Mouse (Mus musculus) lung, embryonic 14.5 days (tissue): ENCODE data around the gene Dcpp1. TPM values are rescaled to one million over a fixed set of nuclear protein-coding genes. Genes with fewer than 3 reads are reported as not detected.

ENCODE experiments used
- ATAC-seq: fragments of 200-750 bp; cut with Nextera tagmentation; 2 replicates; pipeline ENCODE4 v1.8.0; 2017; ENCODE audit warnings: mild to moderate bottlenecking, moderate TSS enrichment, moderate library complexity; ENCODE audit not compliant: insufficient read depth
- DNase-seq: peaks from one replicate; pipeline ENCODE4 v3.0.0-alpha.2; 2015
- H3K27ac ChIP-seq: fragments of 300-500 bp; sonication (generic); 2 replicates; pipeline ENCODE4 v1.5.1; 2014; ENCODE audit warnings: low read depth, mild to moderate bottlenecking, moderate library complexity
- H3K27me3 ChIP-seq: fragments of 300-500 bp; sonication (generic); 2 replicates; pipeline ENCODE4 v1.6.1; 2014; ENCODE audit warnings: low read length, control low read depth; ENCODE audit not compliant: insufficient read depth
- H3K36me3 ChIP-seq: fragments of 300-500 bp; sonication (generic); 2 replicates; pipeline ENCODE4 v1.6.1; 2014; ENCODE audit warnings: control low read depth; ENCODE audit not compliant: insufficient read depth
- H3K4me1 ChIP-seq: fragments of 300-500 bp; sonication (generic); 2 replicates; pipeline ENCODE4 v1.6.1; 2014; ENCODE audit warnings: antibody characterized with exemption, control low read depth; ENCODE audit not compliant: insufficient read depth
- H3K4me2 ChIP-seq: fragments of 300-500 bp; sonication (generic); 2 replicates; pipeline ENCODE4 v1.6.1; 2014; ENCODE audit warnings: mild to moderate bottlenecking
- H3K4me3 ChIP-seq: fragments of 300-500 bp; sonication (generic); 2 replicates; pipeline ENCODE4 v1.5.1; 2014; ENCODE audit warnings: low read depth, low read length
- H3K9ac ChIP-seq: fragments of 300-500 bp; sonication (generic); 2 replicates; pipeline ENCODE4 v1.6.1; 2014
- H3K9me3 ChIP-seq: fragments of 300-500 bp; sonication (generic); 2 replicates; pipeline ENCODE4 v1.6.1; 2016; ENCODE audit warnings: low read depth, low read length, control low read depth
- CTCF ChIP-seq: IDR thresholded peaks from 2 replicates; pipeline ENCODE4 v1.5.1; 2016; ENCODE audit warnings: antibody characterized with exemption, low read depth
- WGBS: fragments of 180-500 bp; shearing (Covaris S2); extraction: QIAGEN DNeasy Blood & Tissue Kit; methylation state at CpG from one replicate; pipeline ENCODE4 v1.1.7; 2014; 5-methylcytosine and 5-hydroxymethylcytosine counted together
- polyA plus RNA-seq: library from polyadenylated mRNA; unstranded; fragments of >200 nt; fragmentation: Nextera tagmentation; extraction: Ambion mirVana; gene quantifications from 2 replicates; pipeline ENCODE4 v1.2.1, GENCODE M21; 2014

Dcpp1 gene
- polyA plus RNA-seq, 1 experiment from 2014 or later, result 1.0 TPM

GRCm38 (mm10) chr17:23931157-23931556 is 50.5 kb downstream of the Dcpp1 start:
- ATAC-seq (no peak), DNase-seq (peak; percentile 44)
- Histone ChIP-seq H3K9ac (no peak overlapping the region), H3K4me1 (no peaks in the 10 kb centered on the region), H3K27ac (no peak overlapping the region), H3K9me3 (no peaks in the 10 kb centered on the region), H3K27me3 (no peaks in the 10 kb centered on the region), H3K4me2 (no peak overlapping the region), H3K4me3 (no peak overlapping the region), H3K36me3 (no peaks in the 10 kb centered on the region)
- 44% methylated on average over 5 of the region's 5 CpGs for WGBS
- no peak for TF ChIP-seq CTCF

Other genes starting within 250 kb of the Dcpp1 start
- 0.31 and 0.86 TPM in 2 replicates for gene Mmp25, start 235.6 kb upstream of the Dcpp1 start, polyA plus RNA-seq
- 1.3 and 1.9 TPM in 2 replicates for gene Bicdl2, start 220.4 kb upstream of the Dcpp1 start, polyA plus RNA-seq
- 63.8 and 71.1 TPM in 2 replicates for gene Hcfc1r1, start 207.3 kb upstream of the Dcpp1 start, polyA plus RNA-seq
- gene Thoc6, start 207.0 kb upstream of the Dcpp1 start, polyA plus RNA-seq, result 47.4 and 49.6 TPM in 2 replicates
- gene Tnfrsf12a, start 203.4 kb upstream of the Dcpp1 start, polyA plus RNA-seq, result 21.6 and 24.0 TPM in 2 replicates
- 207 and 219 TPM in 2 replicates for gene Cldn6, start 201.6 kb upstream of the Dcpp1 start, polyA plus RNA-seq
- gene Cldn9, start 196.8 kb upstream of the Dcpp1 start, polyA plus RNA-seq, result 5.1 and 6.2 TPM in 2 replicates
- gene 1520401A03Rik, start 158.1 kb upstream of the Dcpp1 start, polyA plus RNA-seq, result 0.17 TPM in 1 of 2 replicates, not detected in the other
- 68.4 and 79.0 TPM in 2 replicates for gene Pkmyt1, start 154.5 kb upstream of the Dcpp1 start, polyA plus RNA-seq
- gene Paqr4, start 140.0 kb upstream of the Dcpp1 start, polyA plus RNA-seq, result 35.8 TPM in 2 replicates
- gene Kremen2, start 135.0 kb upstream of the Dcpp1 start, polyA plus RNA-seq, result not detected in 2 replicates
- 64.9 and 73.4 TPM in 2 replicates for gene Flywch1, start 109.3 kb upstream of the Dcpp1 start, polyA plus RNA-seq
- gene Flywch2, start 94.8 kb upstream of the Dcpp1 start, polyA plus RNA-seq, result 28.4 and 29.3 TPM in 2 replicates
- 429 and 491 TPM in 2 replicates for gene Srrm2, start 90.3 kb upstream of the Dcpp1 start, polyA plus RNA-seq
- gene Elob, start 51.7 kb upstream of the Dcpp1 start, polyA plus RNA-seq, result 1,057 and 1,075 TPM in 2 replicates
- gene Prss33, start 44.8 kb upstream of the Dcpp1 start, polyA plus RNA-seq, result not detected in 2 replicates
- not detected in 2 replicates for gene Prss32, start 37.0 kb upstream of the Dcpp1 start, polyA plus RNA-seq
- 1.0 and 1.4 TPM in 2 replicates for gene Prss41, start 36.7 kb upstream of the Dcpp1 start, polyA plus RNA-seq
- gene Prss21, start 12.8 kb upstream of the Dcpp1 start, polyA plus RNA-seq, result not detected in 2 replicates
- not detected in 2 replicates for gene Dcpp2, start within 50 bp of the Dcpp1 start, polyA plus RNA-seq
- 2.2 TPM in 2 replicates for gene Dcpp3, start 36.6 kb downstream of the Dcpp1 start, polyA plus RNA-seq
- gene Sbp, start 60.8 kb downstream of the Dcpp1 start, polyA plus RNA-seq, result not detected in 2 replicates
- not detected in 2 replicates for gene Sbpl, start 74.4 kb downstream of the Dcpp1 start, polyA plus RNA-seq
- 0.20 TPM in 1 of 2 replicates, not detected in the other for gene Prss30, start 99.7 kb downstream of the Dcpp1 start, polyA plus RNA-seq
- 2.1 TPM in 2 replicates for gene Prss22, start 117.2 kb downstream of the Dcpp1 start, polyA plus RNA-seq
- 0.20 and 0.24 TPM in 2 replicates for gene Prss27, start 157.3 kb downstream of the Dcpp1 start, polyA plus RNA-seq
- 64.4 and 69.6 TPM in 2 replicates for gene Kctd5, start 192.6 kb downstream of the Dcpp1 start, polyA plus RNA-seq